Comparison of ENCODE assay signal across 10 mouse cellular contexts in the genomic region with DNA sequence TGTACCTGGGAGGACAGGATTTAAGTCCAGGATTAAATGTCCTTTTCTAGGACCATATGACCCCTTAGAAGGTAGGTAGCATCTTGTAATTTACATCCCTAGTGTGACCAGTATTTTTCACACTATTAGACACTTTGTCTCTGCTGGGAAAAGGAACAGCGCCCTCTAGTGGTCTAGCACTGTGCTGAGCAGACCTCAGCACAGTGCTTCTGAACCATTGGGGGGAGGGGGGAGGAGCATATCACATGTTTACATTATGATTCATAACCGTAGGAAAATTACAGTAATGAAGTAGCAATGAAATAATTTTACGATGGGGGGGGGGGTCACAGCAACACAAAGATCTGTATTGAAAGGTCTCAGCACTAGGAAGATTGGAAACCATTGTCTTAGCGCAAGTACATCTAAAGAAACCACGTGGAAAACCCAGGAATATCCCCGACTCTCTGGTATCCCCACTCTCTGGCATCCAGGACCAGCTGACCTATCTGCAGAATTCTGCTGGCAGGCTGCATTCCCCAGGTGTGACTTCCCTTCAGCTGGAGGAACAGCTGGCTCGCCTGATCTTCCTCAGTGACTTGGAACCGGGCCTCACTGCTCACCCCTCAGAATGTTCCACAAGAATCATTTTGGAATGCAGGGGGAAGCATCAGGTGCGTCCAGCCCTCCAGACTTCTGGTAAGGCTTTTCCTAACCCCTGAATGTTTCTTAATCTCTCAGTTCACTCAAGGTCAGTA. TPM values are rescaled to one million over a fixed set of nuclear protein-coding genes. Genes with fewer than 3 reads are reported as not detected.
DNase-seq lines count a peak whose midpoint lies in the region; ATAC-seq and TF ChIP-seq lines count a peak whose summit lies in the region.
"Had no signal": no experiment of that assay in that cellular context is flagged by ENCODE, and none has a peak within 500 bp of the region (broad histone marks: within the 10 kb centered on the region; RNA-seq: fewer than 3 reads in every experiment).

No protein-coding gene starts in this region.

- WGBS in heart, adult 2 months, result 49% methylated on average over 9 of the region's 9 CpGs
- WGBS in hindbrain, embryonic 14.5 days, result 64% methylated on average over 9 of the region's 9 CpGs

- no peaks in the 10 kb centered on the region for H3K79me2 ChIP-seq in heart, adult 2 months (replicated peaks; ENCODE audit: control insufficient read depth, insufficient read depth, low read length)
- no peaks in the 10 kb centered on the region for H3K79me2 ChIP-seq in myocyte (ENCODE audit: control insufficient read depth, insufficient read depth)

- DNase-seq in heart, adult 2 months, result peak; percentile 12 to 43
- no peak for DNase-seq in heart, postnatal 25 days (ENCODE audit: low spot score)
- peak; percentile 74 for DNase-seq in adrenal gland, postnatal 10 days
- DNase-seq in embryo, embryonic 9.5 days (ENCODE audit: extremely low spot score), result peak; percentile 42
- peak; percentile 74 for DNase-seq in hindbrain, embryonic 14.5 days (ENCODE audit: low spot score)
- DNase-seq in left cerebral cortex, postnatal 4 days, result peak; percentile 68
- peak; percentile 10 for DNase-seq in thymus, postnatal 25 days

- no peaks in the 10 kb centered on the region for H3K27me3 ChIP-seq in heart, adult 2 months (ENCODE audit: control insufficient read depth, insufficient read depth, low read length)
- no peaks in the 10 kb centered on the region for H3K27me3 ChIP-seq in hindbrain, embryonic 14.5 days (ENCODE audit: control insufficient read depth, insufficient read depth, low read length)
- H3K27me3 ChIP-seq in myocyte (ENCODE audit: control insufficient read depth, insufficient read depth, insufficient read length), result no peaks in the 10 kb centered on the region

- H3K27ac ChIP-seq in heart, adult 2 months, result no peak overlapping the region
- no peak overlapping the region for H3K27ac ChIP-seq in hindbrain, embryonic 14.5 days
- H3K27ac ChIP-seq: macrophage had no signal

- peak; percentile 76 for TF ChIP-seq CTCF in heart, adult 2 months (IDR thresholded peaks at IDR 0.05)

- no peak overlapping the region for H3K9ac ChIP-seq in heart, adult 2 months (ENCODE audit: low read depth, low read length)
- H3K9ac ChIP-seq in hindbrain, embryonic 14.5 days, result no peak overlapping the region

- intact Hi-C loops in heart, adult 2 months (cut with DNase I), result loop anchor here (1.0 to 2.0 kb wide), 2 partner anchors 48 to 74 kb away; no protein-coding TSS in a partner anchor
- intact Hi-C loops in heart, postnatal 25 days (cut with DNase I), result loop anchor here (1.0 to 5.0 kb wide), 2 partner anchors 47 to 74 kb away; no protein-coding TSS in a partner anchor
- intact Hi-C loops in left cerebral cortex, postnatal 4 days (cut with DNase I), result no loop called here

- no peaks in the 10 kb centered on the region for H3K4me1 ChIP-seq in heart, adult 2 months (ENCODE audit: control insufficient read depth, insufficient read depth, low read length)
- no peaks in the 10 kb centered on the region for H3K4me1 ChIP-seq in hindbrain, embryonic 14.5 days (replicated peaks; ENCODE audit: control insufficient read depth, insufficient read depth, low read length)

- TF ChIP-seq POLR2A in heart, adult 2 months (IDR thresholded peaks at IDR 0.05; ENCODE audit: insufficient read depth, low read depth, low read length), result no peak
- no peak for TF ChIP-seq POLR2A in myocyte (IDR thresholded peaks at IDR 0.05; ENCODE audit: insufficient read length, low read depth)

- H3K9me3 ChIP-seq in hindbrain, embryonic 14.5 days (ENCODE audit: control insufficient read depth, low read length), result no peaks in the 10 kb centered on the region

- no peaks in the 10 kb centered on the region for H3K36me3 ChIP-seq in heart, adult 2 months (ENCODE audit: control insufficient read depth, insufficient read depth, low read length)
- no peaks in the 10 kb centered on the region for H3K36me3 ChIP-seq in hindbrain, embryonic 14.5 days (replicated peaks; ENCODE audit: control insufficient read depth, insufficient read depth)
- H3K36me3 ChIP-seq in myocyte (ENCODE audit: control insufficient read depth, insufficient read depth), result no peaks in the 10 kb centered on the region

- H3K4me2 ChIP-seq in hindbrain, embryonic 14.5 days (replicated peaks), result no peak overlapping the region
- H3K4me2 ChIP-seq in myocyte (ENCODE audit: low read depth), result no peak overlapping the region

- peak; percentile 71; the same call in 1 of the 2 replicates for ATAC-seq in hindbrain, embryonic 14.5 days (ENCODE audit: low FRiP score)

- no peak for TF ChIP-seq EP300 in heart, adult 2 months (IDR thresholded peaks at IDR 0.05; ENCODE audit: insufficient read depth, low read depth, low read length)

- no peak overlapping the region for H3ac ChIP-seq in myocyte (ENCODE audit: control insufficient read depth, insufficient read length)

- no peak overlapping the region for H3K4me3 ChIP-seq in heart, adult 2 months
- H3K4me3 ChIP-seq in hindbrain, embryonic 14.5 days (replicated peaks; ENCODE audit: low read length), result no peak overlapping the region
- no peak overlapping the region for H3K4me3 ChIP-seq in myocyte

TF ChIP-seq in myocyte, 11 proteins besides CTCF, POLR2A, EP300 and RAD21:
- TF ChIP-seq MYOD1 (IDR thresholded peaks at IDR 0.05; ENCODE audit: control insufficient read depth in 1 of 3, insufficient read length in 2 of 3, low read depth in 2 of 3) (peak in 2 of 3 experiments; percentile 21 to 38), CEBPB (IDR thresholded peaks at IDR 0.05; ENCODE audit: insufficient read depth, poor library complexity, severe bottlenecking) (no peak), TCF3 (IDR thresholded peaks at IDR 0.05; ENCODE audit: insufficient read length, low read depth) (no peak)

RNA-seq across cellular contexts. Expression of gene Npy4r, which starts 2.5 kb away (rescaled TPM):
- under 1 TPM; 0.08 to 0.18 TPM for total RNA-seq in heart, adult 2 months (2021)
- 0.80 and 1.1 TPM in 2 replicates for polyA plus RNA-seq in heart, adult 2 months (2012; rRNA removed)
- total RNA-seq in heart, postnatal 25 days (2021), result under 1 TPM; 0.17 to 0.23 TPM
- total RNA-seq in adrenal gland, postnatal 10 days (2021), result under 1 TPM; 0.27 to 0.30 TPM
- 0.13 and 0.14 TPM in 2 replicates for polyA plus RNA-seq in hindbrain, embryonic 14.5 days (2014; fragmentation: Nextera tagmentation; extraction: Ambion mirVana)
- total RNA-seq in left cerebral cortex, postnatal 4 days (2021), result under 1 TPM in 1 of 2 experiments, not detected in 1; 0.16 TPM
- 0.34 TPM for polyA plus RNA-seq in myocyte (2012; fragmentation: generic; extraction: Trizol)
- polyA plus RNA-seq: macrophage had no signal

RNA-seq across cellular contexts. Expression of gene Gprin2, which starts 46.7 kb away (rescaled TPM):
- under 1 TPM; 0.23 to 0.26 TPM for total RNA-seq in heart, adult 2 months (2021)
- 0.10 and 0.20 TPM in 2 replicates for polyA plus RNA-seq in heart, adult 2 months (2012; rRNA removed)
- total RNA-seq in heart, postnatal 25 days (2021), result under 1 TPM; 0.08 to 0.28 TPM
- 1 to 10 TPM in 1 of 2 experiments, under 1 TPM in 1; 0.36 to 1.4 TPM for total RNA-seq in adrenal gland, postnatal 10 days (2021)
- 4.4 and 5.4 TPM in 2 replicates for polyA plus RNA-seq in hindbrain, embryonic 14.5 days (2014; fragmentation: Nextera tagmentation; extraction: Ambion mirVana)
- 10 to 100 TPM; 26.2 to 30.0 TPM for total RNA-seq in left cerebral cortex, postnatal 4 days (2021)
- 0.01 TPM for polyA plus RNA-seq in myocyte (2012; fragmentation: generic; extraction: Trizol)
- polyA plus RNA-seq: macrophage had no signal

RNA-seq across cellular contexts. Expression of gene A630023A22Rik, which starts 52.2 kb away (rescaled TPM):
- total RNA-seq in heart, adult 2 months (2021), result not detected
- not detected in 2 replicates for polyA plus RNA-seq in heart, adult 2 months (2012; rRNA removed)
- total RNA-seq in heart, postnatal 25 days (2021), result not detected
- not detected for total RNA-seq in adrenal gland, postnatal 10 days (2021)
- polyA plus RNA-seq in hindbrain, embryonic 14.5 days (2014; fragmentation: Nextera tagmentation; extraction: Ambion mirVana), result not detected in 2 replicates
- total RNA-seq in left cerebral cortex, postnatal 4 days (2021), result not detected
- 1.0 TPM for polyA plus RNA-seq in myocyte (2012; fragmentation: generic; extraction: Trizol)
- total RNA-seq: adrenal gland, postnatal 4 days had no signal
- polyA plus RNA-seq: macrophage had no signal

Comparison
In these comparisons a context has a peak if more than half of its experiments do, and no peak if none do; other contexts are left out.
1. RNA of gene Gprin2, which starts 46.7 kb away (total RNA-seq): 26.2 to 30.0 TPM in left cerebral cortex, postnatal 4 days; 0.36 to 1.4 TPM in adrenal gland, postnatal 10 days, 0.08 to 0.28 TPM in heart, postnatal 25 days and 0.23 to 0.26 TPM in heart, adult 2 months; every median in the first group is over 10 times any median in the second.